Mouse (Mus musculus): ENCODE data around the gene Trim6. TPM values are rescaled to one million over a fixed set of nuclear protein-coding genes. Genes with fewer than 3 reads are reported as not detected.

The Trim6 gene
- polyA plus RNA-seq, 1 experiment from 2014 or later = 1.6 TPM

- Histone ChIP-seq H3K9ac (ENCODE audit: low read length) (no peak overlapping the region), H3K4me3 (ENCODE audit: low read depth, low read length) (no peak overlapping the region), H3K27ac (ENCODE audit: low read depth) (no peak overlapping the region), H3K4me2 (ENCODE audit: low read length) (no peak overlapping the region), H3K36me3 (ENCODE audit: control insufficient read depth, insufficient read depth, low read length) (no peaks in the 10 kb centered on the region), H3K27me3 (replicated peaks; ENCODE audit: control insufficient read depth, insufficient read depth, low read length) (no peaks in the 10 kb centered on the region), H3K4me1 (replicated peaks; ENCODE audit: control insufficient read depth, insufficient read depth, low read length) (no peaks in the 10 kb centered on the region), H3K9me3 (ENCODE audit: control insufficient read depth, low read length) (no peaks in the 10 kb centered on the region)
- DNase-seq (ENCODE audit: low spot score) (peak; percentile 74), ATAC-seq (replicated peaks; ENCODE audit: low FRiP score, low TSS enrichment, low read depth) (peak; percentile 72)
- WGBS = 8% methylated on average over 5 of the region's 5 CpGs
Measured at GRCm38 (mm10) chr7:104199822-104200221, 18.8 kb upstream of the Trim6 start.

GRCm38 (mm10) chr7:104206197-104206596 is 12.4 kb upstream of the Trim6 start:
- H3K9ac ChIP-seq (ENCODE audit: low read length) = no peak overlapping the region
- no peak overlapping the region for H3K4me3 ChIP-seq (ENCODE audit: low read depth, low read length)
- no peak overlapping the region for H3K4me2 ChIP-seq (ENCODE audit: low read length)
- H3K4me1 ChIP-seq (replicated peaks; ENCODE audit: control insufficient read depth, insufficient read depth, low read length) = no peaks in the 10 kb centered on the region
- no peak overlapping the region for H3K27ac ChIP-seq (ENCODE audit: low read depth)
- DNase-seq (ENCODE audit: low spot score) (peak; percentile 36), ATAC-seq (replicated peaks; ENCODE audit: low FRiP score, low TSS enrichment, low read depth) (no peak)
- no peaks in the 10 kb centered on the region for H3K27me3 ChIP-seq (replicated peaks; ENCODE audit: control insufficient read depth, insufficient read depth, low read length)
- H3K9me3 ChIP-seq (ENCODE audit: control insufficient read depth, low read length) = no peaks in the 10 kb centered on the region
- WGBS = 93% methylated on average over 7 of the region's 7 CpGs
- no peaks in the 10 kb centered on the region for H3K36me3 ChIP-seq (ENCODE audit: control insufficient read depth, insufficient read depth, low read length)

GRCm38 (mm10) chr7:104216011-104216535 is 2.5 kb upstream of the Trim6 start:
- Histone ChIP-seq H3K9me3 (ENCODE audit: control insufficient read depth, low read length) (no peaks in the 10 kb centered on the region), H3K27ac (ENCODE audit: low read depth) (no peak overlapping the region), H3K36me3 (ENCODE audit: control insufficient read depth, insufficient read depth, low read length) (no peaks in the 10 kb centered on the region), H3K4me3 (ENCODE audit: low read depth, low read length) (no peak overlapping the region), H3K4me1 (replicated peaks; ENCODE audit: control insufficient read depth, insufficient read depth, low read length) (no peaks in the 10 kb centered on the region), H3K27me3 (replicated peaks; ENCODE audit: control insufficient read depth, insufficient read depth, low read length) (no peaks in the 10 kb centered on the region), H3K9ac (ENCODE audit: low read length) (no peak overlapping the region), H3K4me2 (ENCODE audit: low read length) (no peak overlapping the region)
- ATAC-seq (replicated peaks; ENCODE audit: low FRiP score, low TSS enrichment, low read depth) = no peak
- WGBS = 43% methylated on average over 1 of the region's 1 CpGs
- DNase-seq (ENCODE audit: low spot score) = no peak

GRCm38 (mm10) chr7:104217881-104218280 is 712 bp upstream of the Trim6 start:
- H3K4me2 ChIP-seq (ENCODE audit: low read length) = no peak overlapping the region
- H3K4me3 ChIP-seq (ENCODE audit: low read depth, low read length) = no peak overlapping the region
- no peaks in the 10 kb centered on the region for H3K27me3 ChIP-seq (replicated peaks; ENCODE audit: control insufficient read depth, insufficient read depth, low read length)
- no peak overlapping the region for H3K9ac ChIP-seq (ENCODE audit: low read length)
- no peak for DNase-seq (ENCODE audit: low spot score)
- no peaks in the 10 kb centered on the region for H3K9me3 ChIP-seq (ENCODE audit: control insufficient read depth, low read length)
- WGBS = 79% methylated on average over 2 of the region's 2 CpGs
- no peak overlapping the region for H3K27ac ChIP-seq (ENCODE audit: low read depth)
- no peaks in the 10 kb centered on the region for H3K4me1 ChIP-seq (replicated peaks; ENCODE audit: control insufficient read depth, insufficient read depth, low read length)
- H3K36me3 ChIP-seq (ENCODE audit: control insufficient read depth, insufficient read depth, low read length) = no peaks in the 10 kb centered on the region
- no peak for ATAC-seq (replicated peaks; ENCODE audit: low FRiP score, low TSS enrichment, low read depth)

- Histone ChIP-seq H3K36me3 (ENCODE audit: control insufficient read depth, insufficient read depth, low read length) (no peaks in the 10 kb centered on the region), H3K4me2 (ENCODE audit: low read length) (no peak overlapping the region), H3K4me1 (replicated peaks; ENCODE audit: control insufficient read depth, insufficient read depth, low read length) (no peaks in the 10 kb centered on the region), H3K9me3 (ENCODE audit: control insufficient read depth, low read length) (no peaks in the 10 kb centered on the region), H3K4me3 (ENCODE audit: low read depth, low read length) (no peak overlapping the region), H3K27me3 (replicated peaks; ENCODE audit: control insufficient read depth, insufficient read depth, low read length) (no peaks in the 10 kb centered on the region), H3K9ac (ENCODE audit: low read length) (no peak overlapping the region), H3K27ac (ENCODE audit: low read depth) (no peak overlapping the region)
- 28% methylated on average over 2 of the region's 2 CpGs for WGBS
- ATAC-seq (replicated peaks; ENCODE audit: low FRiP score, low TSS enrichment, low read depth) (no peak), DNase-seq (ENCODE audit: low spot score) (peak; percentile 51)
Measured at GRCm38 (mm10) chr7:104231203-104231602, 12.6 kb downstream of the Trim6 start.

- Histone ChIP-seq H3K27me3 (replicated peaks; ENCODE audit: control insufficient read depth, insufficient read depth, low read length) (no peaks in the 10 kb centered on the region), H3K4me3 (ENCODE audit: low read depth, low read length) (no peak overlapping the region), H3K4me2 (ENCODE audit: low read length) (no peak overlapping the region), H3K36me3 (ENCODE audit: control insufficient read depth, insufficient read depth, low read length) (no peaks in the 10 kb centered on the region), H3K9me3 (ENCODE audit: control insufficient read depth, low read length) (no peaks in the 10 kb centered on the region), H3K9ac (ENCODE audit: low read length) (no peak overlapping the region), H3K27ac (ENCODE audit: low read depth) (no peak overlapping the region), H3K4me1 (replicated peaks; ENCODE audit: control insufficient read depth, insufficient read depth, low read length) (no peaks in the 10 kb centered on the region)
- no peak for DNase-seq (ENCODE audit: low spot score)
- no peak for ATAC-seq (replicated peaks; ENCODE audit: low FRiP score, low TSS enrichment, low read depth)
Measured at GRCm38 (mm10) chr7:104240857-104241256, 22.3 kb downstream of the Trim6 start.

GRCm38 (mm10) chr7:104243616-104244015 is 25.0 kb downstream of the Trim6 start:
- Histone ChIP-seq H3K4me2 (ENCODE audit: low read length) (peak overlapping the region; percentile 58), H3K27me3 (replicated peaks; ENCODE audit: control insufficient read depth, insufficient read depth, low read length) (no peaks in the 10 kb centered on the region), H3K4me3 (ENCODE audit: low read depth, low read length) (no peak overlapping the region), H3K36me3 (ENCODE audit: control insufficient read depth, insufficient read depth, low read length) (no peaks in the 10 kb centered on the region), H3K27ac (ENCODE audit: low read depth) (no peak overlapping the region), H3K9ac (ENCODE audit: low read length) (no peak overlapping the region), H3K9me3 (ENCODE audit: control insufficient read depth, low read length) (no peaks in the 10 kb centered on the region), H3K4me1 (replicated peaks; ENCODE audit: control insufficient read depth, insufficient read depth, low read length) (no peaks in the 10 kb centered on the region)
- 70% methylated on average over 1 of the region's 1 CpGs for WGBS
- DNase-seq (ENCODE audit: low spot score) = no peak
- no peak for ATAC-seq (replicated peaks; ENCODE audit: low FRiP score, low TSS enrichment, low read depth)

GRCm38 (mm10) chr7:104244287-104245181 is 25.9 kb downstream of the Trim6 start, which contains the start of gene Trim34a:
Gene Trim34a (plus strand): TSS chr7:104244457.
- H3K9ac ChIP-seq (ENCODE audit: low read length) = peak within 1 kb of the TSS; percentile 60
- WGBS = 5% methylated on average over 13 of the region's 13 CpGs
- no peaks in the 10 kb centered on the region for H3K36me3 ChIP-seq (ENCODE audit: control insufficient read depth, insufficient read depth, low read length)
- peak; percentile 80 for DNase-seq (ENCODE audit: low spot score)
- ATAC-seq (replicated peaks; ENCODE audit: low FRiP score, low TSS enrichment, low read depth) = peak; percentile 91
- H3K9me3 ChIP-seq (ENCODE audit: control insufficient read depth, low read length) = no peaks in the 10 kb centered on the region
- H3K4me2 ChIP-seq (ENCODE audit: low read length) = peak within 1 kb of the TSS; percentile 58
- H3K4me1 ChIP-seq (replicated peaks; ENCODE audit: control insufficient read depth, insufficient read depth, low read length) = no peaks in the 10 kb centered on the region
- no peaks in the 10 kb centered on the region for H3K27me3 ChIP-seq (replicated peaks; ENCODE audit: control insufficient read depth, insufficient read depth, low read length)
- peak within 1 kb of the TSS; percentile 55 for H3K4me3 ChIP-seq (ENCODE audit: low read depth, low read length)
- H3K27ac ChIP-seq (ENCODE audit: low read depth) = peak within 1 kb of the TSS; percentile 59; the same call in 1 of the 2 replicates
